Mouse (Mus musculus) forebrain, postnatal 0 days (tissue): Measurements from ENCODE around the gene Gm28308. TPM values are rescaled to one million over a fixed set of nuclear protein-coding genes. Genes with fewer than 3 reads are reported as not detected.

Experiments used
- ATAC-seq: fragments of 200-750 bp; cut with Nextera tagmentation; 2 replicates; pipeline ENCODE4 v1.8.0; 2017; ENCODE audit warnings: mild to moderate bottlenecking, moderate library complexity
- DNase-seq: peaks from one replicate; pipeline ENCODE4 v3.0.0-alpha.2; 2015
- H3K27ac ChIP-seq: fragments of 300-500 bp; sonication (generic); 2 replicates; pipeline ENCODE4 v1.5.1; 2014; ENCODE audit warnings: low read depth, mild to moderate bottlenecking, antibody characterized with exemption, low read length, moderate library complexity, mixed read lengths
- H3K27me3 ChIP-seq: fragments of 300-500 bp; sonication (generic); 2 replicates; pipeline ENCODE4 v1.6.1; 2014; ENCODE audit warnings: mild to moderate bottlenecking, low read length, mixed read lengths; ENCODE audit not compliant: insufficient read depth
- H3K36me3 ChIP-seq: fragments of 300-500 bp; sonication (generic); 2 replicates; pipeline ENCODE4 v1.6.1; 2014; ENCODE audit warnings: mild to moderate bottlenecking, moderate library complexity; ENCODE audit not compliant: insufficient read depth
- H3K4me1 ChIP-seq: fragments of 300-500 bp; sonication (generic); 2 replicates; pipeline ENCODE4 v1.6.1; 2014; ENCODE audit warnings: antibody characterized with exemption; ENCODE audit not compliant: insufficient read depth
- H3K4me2 ChIP-seq: fragments of 300-500 bp; sonication (generic); 2 replicates; pipeline ENCODE4 v1.6.1; 2014; ENCODE audit warnings: low read depth, mild to moderate bottlenecking, moderate library complexity
- H3K4me3 ChIP-seq: fragments of 300-500 bp; sonication (generic); 2 replicates; pipeline ENCODE4 v1.5.1; 2014; ENCODE audit warnings: low read depth, low read length, mixed read lengths
- H3K9ac ChIP-seq: fragments of 300-500 bp; sonication (generic); 2 replicates; pipeline ENCODE4 v1.6.1; 2014; ENCODE audit warnings: mild to moderate bottlenecking
- H3K9me3 ChIP-seq: fragments of 300-500 bp; sonication (generic); 2 replicates; pipeline ENCODE4 v1.6.1; 2016; ENCODE audit warnings: low read length
- CTCF ChIP-seq: sonication (generic); IDR thresholded peaks from 2 replicates; pipeline ENCODE4 v1.5.1; 2016; ENCODE audit warnings: antibody characterized with exemption, control low read depth, low read depth
- WGBS: fragments of 180-500 bp; shearing (Covaris S2); extraction: QIAGEN DNeasy Blood & Tissue Kit; methylation state at CpG from one replicate; pipeline ENCODE4 v1.1.7; 2014; 5-methylcytosine and 5-hydroxymethylcytosine counted together
- microRNA counts: library from miRNA; unstranded; fragments of <30 nt; microRNA quantifications from one replicate; lab custom pipeline; 2015
- microRNA-seq, 2 experiments: library from miRNA; unstranded; fragments of <30 nt; microRNA quantifications; one replicate each; pipeline ENCODE4; 2016
- polyA plus RNA-seq: library from polyadenylated mRNA; unstranded; fragments of >200 nt; fragmentation: Nextera tagmentation; extraction: Ambion mirVana; gene quantifications from 2 replicates; pipeline ENCODE4 v1.2.1, GENCODE M21; 2015
- total RNA-seq: library from RNA; depleted of rRNA; stranded (reverse); fragments of >200 nt; gene quantifications from 2 replicates; pipeline ENCODE4 v1.2.3, GENCODE M21; 2014; rRNA removed

Gene Gm28308
- total and polyA plus RNA-seq, 2 experiments from 2014 or later = not detected

GRCm38 (mm10) chr6:52123673-52124072, 89.5 kb downstream of the Gm28308 start:
- no peaks in the 10 kb centered on the region for H3K9me3 ChIP-seq
- H3K36me3 ChIP-seq = no peaks in the 10 kb centered on the region
- no peak for DNase-seq
- no peak for ATAC-seq
- no peak for TF ChIP-seq CTCF
- H3K27me3 ChIP-seq = no peaks in the 10 kb centered on the region
- no peak overlapping the region for H3K9ac ChIP-seq
- H3K4me2 ChIP-seq = no peak overlapping the region
- 80% methylated on average over 4 of the region's 4 CpGs for WGBS
- no peak overlapping the region for H3K4me3 ChIP-seq
- H3K4me1 ChIP-seq = no peaks in the 10 kb centered on the region
- no peak overlapping the region for H3K27ac ChIP-seq

- DNase-seq = no peak
- H3K9me3 ChIP-seq = no peaks in the 10 kb centered on the region
- H3K4me2 ChIP-seq = no peak overlapping the region
- ATAC-seq = no peak
- TF ChIP-seq CTCF = no peak
- no peaks in the 10 kb centered on the region for H3K4me1 ChIP-seq
- WGBS = 80% methylated on average over 3 of the region's 3 CpGs
- H3K36me3 ChIP-seq = no peaks in the 10 kb centered on the region
- H3K27me3 ChIP-seq = no peaks in the 10 kb centered on the region
- no peak overlapping the region for H3K27ac ChIP-seq
- H3K9ac ChIP-seq = no peak overlapping the region
- no peak overlapping the region for H3K4me3 ChIP-seq
These were observed 92.0 kb downstream of the Gm28308 start for GRCm38 (mm10) chr6:52121173-52121572.

- TF ChIP-seq CTCF = no peak
- ATAC-seq = peak; percentile 78
- Histone ChIP-seq H3K9ac (no peak overlapping the region), H3K9me3 (no peaks in the 10 kb centered on the region), H3K27me3 (no peaks in the 10 kb centered on the region), H3K4me3 (no peak overlapping the region), H3K4me2 (no peak overlapping the region), H3K36me3 (no peaks in the 10 kb centered on the region), H3K4me1 (no peaks in the 10 kb centered on the region), H3K27ac (no peak overlapping the region; the same call in 1 of the 2 replicates)
- DNase-seq = peak; percentile 58
- WGBS = 12% methylated on average over 6 of the region's 6 CpGs
These were observed 94.1 kb downstream of the Gm28308 start for GRCm38 (mm10) chr6:52118903-52119635.

DNA sequence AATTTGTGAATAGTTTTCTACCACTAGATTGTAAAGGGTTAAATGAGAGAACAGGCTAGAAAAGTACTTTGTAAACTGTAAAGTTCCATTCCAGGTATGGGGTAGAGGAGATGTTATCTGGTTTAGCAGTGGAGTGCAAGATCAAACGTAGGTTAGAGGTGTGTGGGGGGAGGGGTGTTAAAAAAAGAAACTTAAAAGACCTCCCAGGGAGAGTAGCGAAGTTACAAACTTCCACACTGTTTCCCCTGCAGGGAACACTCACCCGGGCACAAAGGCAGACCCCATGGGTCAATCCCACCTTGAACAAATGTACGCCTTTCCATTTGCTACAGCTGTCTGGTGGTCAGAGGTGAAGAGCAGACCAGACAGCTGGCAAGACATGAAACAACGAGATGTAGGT, 97.2 kb downstream of the Gm28308 start:
- no peaks in the 10 kb centered on the region for H3K9me3 ChIP-seq
- H3K27me3 ChIP-seq = no peaks in the 10 kb centered on the region
- no peak overlapping the region for H3K4me2 ChIP-seq
- H3K36me3 ChIP-seq = no peaks in the 10 kb centered on the region
- no peak for TF ChIP-seq CTCF
- no peak overlapping the region for H3K27ac ChIP-seq
- H3K4me3 ChIP-seq = no peak overlapping the region
- no peak for ATAC-seq
- H3K4me1 ChIP-seq = no peaks in the 10 kb centered on the region
- no peak for DNase-seq
- 39% methylated on average over 5 of the region's 5 CpGs for WGBS
- no peak overlapping the region for H3K9ac ChIP-seq

MicroRNAs encoded within 50 kb of the gene (microRNA counts, 519-probe panel; counts per million panel counts)
- 1,211 counts per million, percentile 8 among the panel's probes with 10 or more counts for microRNA mmu-miR-196b (lab: Ali Mortazavi, UCI)

Small RNA genes within 50 kb of the gene (microRNA-seq; reads per million reads assigned to microRNA genes)
- gene Mir196b = 1.9 to 11.3 reads per million in 2 experiments

Other genes starting within 250 kb of the Gm28308 start
- gene Skap2, start 200.8 kb downstream of the Gm28308 start, total RNA-seq = 4.7 and 5.1 TPM in 2 replicates
- 6.2 and 6.6 TPM in 2 replicates for gene Skap2, start 200.8 kb downstream of the Gm28308 start, polyA plus RNA-seq
- gene Hoxa1, start 55.0 kb downstream of the Gm28308 start, total RNA-seq = 0.10 TPM in 1 of 2 replicates, not detected in the other
- gene Hoxa1, start 55.0 kb downstream of the Gm28308 start, polyA plus RNA-seq = not detected in 2 replicates
- not detected in 2 replicates for gene Hoxa2, start 48.5 kb downstream of the Gm28308 start, total RNA-seq
- not detected in 2 replicates for gene Hoxa2, start 48.5 kb downstream of the Gm28308 start, polyA plus RNA-seq
- not detected in 2 replicates for gene 5730596B20Rik, start 35.8 kb downstream of the Gm28308 start, total RNA-seq
- gene 5730596B20Rik, start 35.8 kb downstream of the Gm28308 start, polyA plus RNA-seq = not detected in 2 replicates
- not detected in 2 replicates for gene Hoxa4, start 21.6 kb downstream of the Gm28308 start, total RNA-seq
- gene Hoxa4, start 21.6 kb downstream of the Gm28308 start, polyA plus RNA-seq = not detected in 2 replicates
- gene Hoxa5, start 8.8 kb downstream of the Gm28308 start, total RNA-seq = not detected in 2 replicates
- not detected in 2 replicates for gene Hoxa5, start 8.8 kb downstream of the Gm28308 start, polyA plus RNA-seq
- gene Hoxa6, start 4.6 kb downstream of the Gm28308 start, total RNA-seq = not detected in 2 replicates
- gene Hoxa6, start 4.6 kb downstream of the Gm28308 start, polyA plus RNA-seq = not detected in 2 replicates
- gene Hoxa3, start within 50 bp of the Gm28308 start, total RNA-seq = 0.23 TPM in 1 of 2 replicates, not detected in the other
- not detected in 2 replicates for gene Hoxa3, start within 50 bp of the Gm28308 start, polyA plus RNA-seq
- gene Hoxa7, start 8.5 kb upstream of the Gm28308 start, total RNA-seq = not detected in 2 replicates
- gene Hoxa7, start 8.5 kb upstream of the Gm28308 start, polyA plus RNA-seq = not detected in 2 replicates
- gene Hoxa9, start 17.8 kb upstream of the Gm28308 start, total RNA-seq = not detected in 2 replicates
- gene Hoxa9, start 17.8 kb upstream of the Gm28308 start, polyA plus RNA-seq = not detected in 2 replicates
- gene Hoxa10, start 27.5 kb upstream of the Gm28308 start, total RNA-seq = not detected in 2 replicates
- gene Hoxa10, start 27.5 kb upstream of the Gm28308 start, polyA plus RNA-seq = not detected in 2 replicates
- gene Hoxa11, start 32.5 kb upstream of the Gm28308 start, total RNA-seq = not detected in 2 replicates
- gene Hoxa11, start 32.5 kb upstream of the Gm28308 start, polyA plus RNA-seq = not detected in 2 replicates
- not detected in 2 replicates for gene Hoxa13, start 47.5 kb upstream of the Gm28308 start, total RNA-seq
- not detected in 2 replicates for gene Hoxa13, start 47.5 kb upstream of the Gm28308 start, polyA plus RNA-seq
- not detected in 2 replicates for gene Evx1, start 100.2 kb upstream of the Gm28308 start, total RNA-seq
- not detected in 2 replicates for gene Evx1, start 100.2 kb upstream of the Gm28308 start, polyA plus RNA-seq